In genomic region chr1:43223097-43223496, GRCm38 (mm10) we compare ENCODE assay signal across 23 mouse cellular contexts. TPM values are rescaled to one million over a fixed set of nuclear protein-coding genes. Genes with fewer than 3 reads are reported as not detected.
DNase-seq lines count a peak whose midpoint lies in the region; ATAC-seq and TF ChIP-seq lines count a peak whose summit lies in the region.
"Had no signal": no experiment of that assay in that cellular context is flagged by ENCODE, and none has a peak within 500 bp of the region (broad histone marks: within the 10 kb centered on the region; RNA-seq: fewer than 3 reads in every experiment).

No protein-coding gene starts in this region.

- DNase-seq in kidney, adult 2 months: peak; percentile 42
- no peak for DNase-seq in kidney, postnatal 25 days
- DNase-seq in 3T3-L1 (ENCODE audit: low read depth, low spot score) (peak; percentile 81), NIH3T3 (ENCODE audit: low read depth) (peak; percentile 73)
- no peak for DNase-seq in natural killer cell, adult 2 months (ENCODE audit: low spot score in 2 of 2)
- DNase-seq: adrenal gland, postnatal 10 days; B cell, adult 2 months; cerebellum, adult 11 months; cerebellum, adult 8-10 months; cerebellum, postnatal 14 days; embryo, embryonic 11 days; heart, adult 2 months; heart, postnatal 14 days had no signal

- TF ChIP-seq POLR2A in kidney, adult 2 months (IDR thresholded peaks at IDR 0.05; ENCODE audit: low read depth, low read length): no peak

- H3K9me3 ChIP-seq in hindbrain, embryonic 16.5 days (ENCODE audit: control insufficient read depth, low read length): no peaks in the 10 kb centered on the region
- H3K9me3 ChIP-seq: embryonic facial prominence, embryonic 15.5 days; forebrain, embryonic 10.5 days; heart, embryonic 15.5 days; hindbrain, embryonic 10.5 days had no signal

- H3K9ac ChIP-seq in hindbrain, embryonic 16.5 days (ENCODE audit: low read depth, low read length): no peak overlapping the region
- H3K9ac ChIP-seq: embryonic facial prominence, embryonic 15.5 days; heart, embryonic 15.5 days; hindbrain, embryonic 14.5 days had no signal

- no peak overlapping the region for H3K4me2 ChIP-seq in hindbrain, embryonic 16.5 days (ENCODE audit: low read length)
- H3K4me2 ChIP-seq: embryonic facial prominence, embryonic 15.5 days; heart, embryonic 11.5 days; heart, embryonic 15.5 days; hindbrain, embryonic 14.5 days had no signal

- TF ChIP-seq CTCF in kidney, adult 2 months (conservative IDR thresholded peaks at IDR 0.05; ENCODE audit: insufficient read depth, insufficient read length, low read depth, low read length): no peak

- H3K27me3 ChIP-seq in kidney, adult 2 months (replicated peaks; ENCODE audit: control insufficient read depth, insufficient read depth, low read length): no peaks in the 10 kb centered on the region
- H3K27me3 ChIP-seq in hindbrain, embryonic 16.5 days (replicated peaks; ENCODE audit: control insufficient read depth, insufficient read depth, low read length): no peaks in the 10 kb centered on the region
- H3K27me3 ChIP-seq: embryonic facial prominence, embryonic 15.5 days; heart, embryonic 15.5 days had no signal

- H3K36me3 ChIP-seq in kidney, adult 2 months (ENCODE audit: control insufficient read depth, insufficient read depth, low read length): no peaks in the 10 kb centered on the region
- no peaks in the 10 kb centered on the region for H3K36me3 ChIP-seq in hindbrain, embryonic 16.5 days (ENCODE audit: control insufficient read depth, insufficient read depth, low read length)
- H3K36me3 ChIP-seq: embryonic facial prominence, embryonic 15.5 days; forebrain, embryonic 10.5 days; heart, embryonic 15.5 days; hindbrain, embryonic 10.5 days had no signal

- peaks cover 13% of the 10 kb centered on the region for H3K4me1 ChIP-seq in kidney, adult 2 months (ENCODE audit: control insufficient read depth, insufficient read depth, low read length)
- no peaks in the 10 kb centered on the region for H3K4me1 ChIP-seq in hindbrain, embryonic 16.5 days (ENCODE audit: control insufficient read depth, insufficient read depth, low read depth, low read length)
- H3K4me1 ChIP-seq: embryonic facial prominence, embryonic 15.5 days; forebrain, embryonic 10.5 days; hindbrain, embryonic 10.5 days had no signal

- no peak overlapping the region for H3K27ac ChIP-seq in kidney, adult 2 months (ENCODE audit: insufficient read depth, low read depth, low read length)
- H3K27ac ChIP-seq in hindbrain, embryonic 16.5 days (ENCODE audit: low read depth, low read length): no peak overlapping the region
- H3K27ac ChIP-seq: embryonic facial prominence, embryonic 15.5 days; forebrain, embryonic 10.5 days; heart, adult 2 months; heart, embryonic 15.5 days; hindbrain, embryonic 10.5 days; hindbrain, embryonic 14.5 days had no signal

- no peak overlapping the region for H3K4me3 ChIP-seq in kidney, adult 2 months (ENCODE audit: insufficient read depth, low read depth, low read length)
- H3K4me3 ChIP-seq in hindbrain, embryonic 16.5 days (ENCODE audit: low read length): no peak overlapping the region
- H3K4me3 ChIP-seq: embryonic facial prominence, embryonic 15.5 days; erythroblast, embryonic 14.5 days; forebrain, embryonic 10.5 days; heart, adult 2 months; heart, embryonic 15.5 days; hindbrain, embryonic 10.5 days had no signal

- no peak for ATAC-seq in hindbrain, embryonic 16.5 days
- ATAC-seq: forebrain, embryonic 14.5 days; inflammation-experienced regulatory T-cells, adult 6 months had no signal

- WGBS in kidney, adult 2 months: 61% methylated on average over 5 of the region's 5 CpGs
- 91% methylated on average over 5 of the region's 5 CpGs for WGBS in hindbrain, embryonic 16.5 days

RNA-seq across cellular contexts. Expression of gene Fhl2, which starts 26.3 kb away (rescaled TPM):
- 45.3 and 48.1 TPM in 2 replicates for polyA plus RNA-seq in kidney, adult 2 months (2012; rRNA removed)
- polyA plus RNA-seq in hindbrain, embryonic 16.5 days (2015; fragmentation: Nextera tagmentation; extraction: Ambion mirVana): 27.1 and 30.9 TPM in 2 replicates
- polyA plus RNA-seq: erythroblast, embryonic 14.5 days had no signal

Comparison
In these comparisons a context has a peak if more than half of its experiments do, and no peak if none do; other contexts are left out.
1. DNase-seq: peak in kidney, adult 2 months (single experiment), 3T3-L1 (single experiment) and NIH3T3 (single experiment); none in kidney, postnatal 25 days (0 of 2) and natural killer cell, adult 2 months (0 of 2).